Mouse (Mus musculus): Measurements from ENCODE around the gene H1foo. TPM values are rescaled to one million over a fixed set of nuclear protein-coding genes. Genes with fewer than 3 reads are reported as not detected.

Gene H1foo
- total RNA-seq, 2 experiments from 2014 or later, result not detected

DNA sequence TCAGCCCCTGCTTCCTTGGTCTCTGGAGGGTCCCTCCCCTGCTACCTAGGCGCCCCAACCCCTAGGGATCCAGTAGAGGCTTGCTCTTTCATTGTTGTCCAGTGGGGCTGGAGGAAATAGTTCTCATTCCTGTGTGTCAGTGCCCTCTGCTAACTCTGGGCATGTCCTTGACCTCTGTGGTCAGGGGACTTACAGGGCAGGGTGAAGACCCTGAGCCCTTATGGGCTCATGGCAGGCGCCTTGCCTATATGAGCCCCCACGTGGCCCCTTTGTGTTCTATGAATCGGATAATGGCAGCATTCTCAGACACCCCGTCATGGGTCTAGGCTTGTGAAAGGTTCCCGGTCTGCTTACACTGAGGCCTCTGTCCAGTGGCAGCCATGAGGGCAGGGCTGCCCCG lies 54.0 kb downstream of the H1foo start:
- no peak for ATAC-seq (replicated peaks; ENCODE audit: poor library complexity)

- no peak for ATAC-seq (replicated peaks; ENCODE audit: poor library complexity)
Observed at GRCm38 (mm10) chr6:115999227-115999626, 54.5 kb downstream of the H1foo start.

Other genes starting within 250 kb of the H1foo start
- 12.2 and 12.7 TPM in 2 replicates for gene Tmem40, start 182.5 kb upstream of the H1foo start, total RNA-seq (2015)
- gene Tmem40, start 182.5 kb upstream of the H1foo start, total RNA-seq (2017), result 19.0 and 21.5 TPM in 2 replicates
- 2.5 and 2.8 TPM in 2 replicates for gene Cand2, start 170.4 kb upstream of the H1foo start, total RNA-seq (2015)
- 1.5 and 1.7 TPM in 2 replicates for gene Cand2, start 170.4 kb upstream of the H1foo start, total RNA-seq (2017)
- 4,905 and 5,125 TPM in 2 replicates for gene Rpl32, start 136.2 kb upstream of the H1foo start, total RNA-seq (2015)
- gene Rpl32, start 136.2 kb upstream of the H1foo start, total RNA-seq (2017), result 5,456 and 6,333 TPM in 2 replicates
- 0.20 TPM in 2 replicates for gene Efcab12, start 106.5 kb upstream of the H1foo start, total RNA-seq (2015)
- gene Efcab12, start 106.5 kb upstream of the H1foo start, total RNA-seq (2017), result 0.42 TPM in 1 of 2 replicates, not detected in the other
- 10.4 and 12.3 TPM in 2 replicates for gene Mbd4, start 91.6 kb upstream of the H1foo start, total RNA-seq (2015)
- 19.7 and 25.9 TPM in 2 replicates for gene Mbd4, start 91.6 kb upstream of the H1foo start, total RNA-seq (2017)
- gene Ift122, start 91.5 kb upstream of the H1foo start, total RNA-seq (2015), result 1.7 and 1.8 TPM in 2 replicates
- gene Ift122, start 91.5 kb upstream of the H1foo start, total RNA-seq (2017), result 3.2 and 3.9 TPM in 2 replicates
- gene Rho, start 13.2 kb upstream of the H1foo start, total RNA-seq (2015), result 0.15 TPM in 1 of 2 replicates, not detected in the other
- 0.34 TPM in 1 of 2 replicates, not detected in the other for gene Rho, start 13.2 kb upstream of the H1foo start, total RNA-seq (2017)
- gene Plxnd1, start 50.1 kb downstream of the H1foo start, total RNA-seq (2015), result 51.5 and 70.9 TPM in 2 replicates
- gene Plxnd1, start 50.1 kb downstream of the H1foo start, total RNA-seq (2017), result 33.9 and 43.9 TPM in 2 replicates
- gene Tmcc1, start 248.5 kb downstream of the H1foo start, total RNA-seq (2015), result 7.8 and 9.7 TPM in 2 replicates
- gene Tmcc1, start 248.5 kb downstream of the H1foo start, total RNA-seq (2017), result 11.4 and 15.6 TPM in 2 replicates

Measured in megakaryocyte progenitor cell, adult 5-6 weeks (primary cell).